Mouse (Mus musculus) limb, embryonic 15.5 days (tissue): Measurements from ENCODE around the gene Polr1d. TPM values are rescaled to one million over a fixed set of nuclear protein-coding genes. Genes with fewer than 3 reads are reported as not detected.
A peak's percentile ranks its signal among the peaks of the same experiment; 100 is the strongest.

Source experiments
- ATAC-seq: fragments of 200-750 bp; cut with Nextera tagmentation; 2 replicates; pipeline ENCODE4 v1.8.0; 2017; ENCODE audit warnings: low read depth, moderate TSS enrichment; ENCODE audit not compliant: insufficient number of reproducible peaks, low FRiP score, low TSS enrichment
- H3K27ac ChIP-seq: fragments of 300-500 bp; sonication (generic); 2 replicates; pipeline ENCODE4 v1.5.1; 2015; ENCODE audit warnings: moderate library complexity, mild to moderate bottlenecking, inconsistent platforms
- H3K27me3 ChIP-seq: fragments of 300-500 bp; sonication (generic); 2 replicates; pipeline ENCODE4 v1.6.1; 2015; ENCODE audit warnings: inconsistent platforms
- H3K36me3 ChIP-seq: fragments of 300-500 bp; sonication (generic); 2 replicates; pipeline ENCODE4 v1.6.1; 2015; ENCODE audit warnings: inconsistent platforms
- H3K4me1 ChIP-seq: fragments of 300-500 bp; sonication (generic); 2 replicates; pipeline ENCODE4 v1.6.1; 2015; ENCODE audit warnings: inconsistent platforms
- H3K4me2 ChIP-seq: fragments of 300-500 bp; sonication (generic); 2 replicates; pipeline ENCODE4 v1.6.1; 2015; ENCODE audit warnings: mild to moderate bottlenecking, inconsistent platforms
- H3K4me3 ChIP-seq: fragments of 300-500 bp; sonication (generic); 2 replicates; pipeline ENCODE4 v1.5.1; 2015; ENCODE audit warnings: mild to moderate bottlenecking, inconsistent platforms
- H3K9ac ChIP-seq: fragments of 300-500 bp; sonication (generic); 2 replicates; pipeline ENCODE4 v1.6.1; 2015; ENCODE audit warnings: inconsistent platforms
- H3K9me3 ChIP-seq: fragments of 300-500 bp; sonication (generic); 2 replicates; pipeline ENCODE4 v1.6.1; 2016; ENCODE audit warnings: inconsistent platforms
- WGBS: fragments of 180-500 bp; shearing (Covaris S2); methylation state at CpG from one replicate; pipeline ENCODE4 v1.1.7; 2015; 5-methylcytosine and 5-hydroxymethylcytosine counted together
- polyA plus RNA-seq: library from polyadenylated mRNA; unstranded; fragments of >200 nt; fragmentation: Nextera tagmentation; extraction: Ambion mirVana; gene quantifications from 2 replicates; pipeline ENCODE4 v1.2.1, GENCODE M21; 2015

Polr1d gene
- polyA plus RNA-seq, 1 experiment from 2014 or later = 145 TPM

GRCm38 (mm10) chr5:147057626-147058414 is 19.0 kb upstream of the Polr1d start:
- WGBS = 74% methylated on average over 9 of the region's 9 CpGs
- H3K27ac ChIP-seq = no peak overlapping the region

DNA sequence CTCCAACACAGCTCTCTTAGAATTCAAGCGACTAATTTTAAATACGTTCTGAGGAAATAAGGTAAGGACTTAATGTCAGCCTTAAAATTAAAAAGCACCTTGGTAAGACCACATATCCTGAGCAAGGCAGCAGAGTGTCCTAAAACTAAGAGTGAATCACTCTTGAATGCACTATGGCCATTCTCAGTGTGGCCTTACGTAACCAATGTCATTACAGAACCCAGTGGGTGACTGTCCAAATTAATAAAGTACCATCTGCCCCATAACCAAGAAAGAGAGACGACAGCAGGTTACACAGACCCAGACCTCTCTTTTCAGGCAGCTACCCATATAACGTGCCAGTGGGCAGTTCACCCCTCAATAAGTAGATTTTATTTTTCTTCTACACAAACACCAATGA is 18.2 kb upstream of the Polr1d start:
- Histone ChIP-seq H3K9ac (no peak overlapping the region), H3K4me3 (no peak overlapping the region), H3K4me2 (no peak overlapping the region), H3K36me3 (no peaks in the 10 kb centered on the region), H3K27me3 (no peaks in the 10 kb centered on the region), H3K4me1 (peaks cover 7% of the 10 kb centered on the region), H3K27ac (no peak overlapping the region), H3K9me3 (no peaks in the 10 kb centered on the region)
- no peak for ATAC-seq
- WGBS = 87% methylated on average over 5 of the region's 5 CpGs

More at GRCm38 (mm10) chr5:147057626-147058414, 19.0 kb upstream of the Polr1d start:
- no peak overlapping the region for H3K4me3 ChIP-seq
- H3K9ac ChIP-seq = no peak overlapping the region
- no peak overlapping the region for H3K4me2 ChIP-seq
- no peaks in the 10 kb centered on the region for H3K36me3 ChIP-seq
- H3K9me3 ChIP-seq = no peaks in the 10 kb centered on the region
- no peaks in the 10 kb centered on the region for H3K27me3 ChIP-seq
- H3K4me1 ChIP-seq = peaks cover 5% of the 10 kb centered on the region; the same call in 1 of the 2 replicates
- ATAC-seq = no peak

GRCm38 (mm10) chr5:147059319-147059718 is 17.5 kb upstream of the Polr1d start:
- Histone ChIP-seq H3K27ac (no peak overlapping the region), H3K36me3 (no peaks in the 10 kb centered on the region), H3K4me1 (peaks cover 10% of the 10 kb centered on the region), H3K9me3 (no peaks in the 10 kb centered on the region), H3K9ac (no peak overlapping the region), H3K4me3 (no peak overlapping the region), H3K4me2 (no peak overlapping the region), H3K27me3 (no peaks in the 10 kb centered on the region)
- 84% methylated on average over 9 of the region's 9 CpGs for WGBS
- ATAC-seq = no peak

DNA sequence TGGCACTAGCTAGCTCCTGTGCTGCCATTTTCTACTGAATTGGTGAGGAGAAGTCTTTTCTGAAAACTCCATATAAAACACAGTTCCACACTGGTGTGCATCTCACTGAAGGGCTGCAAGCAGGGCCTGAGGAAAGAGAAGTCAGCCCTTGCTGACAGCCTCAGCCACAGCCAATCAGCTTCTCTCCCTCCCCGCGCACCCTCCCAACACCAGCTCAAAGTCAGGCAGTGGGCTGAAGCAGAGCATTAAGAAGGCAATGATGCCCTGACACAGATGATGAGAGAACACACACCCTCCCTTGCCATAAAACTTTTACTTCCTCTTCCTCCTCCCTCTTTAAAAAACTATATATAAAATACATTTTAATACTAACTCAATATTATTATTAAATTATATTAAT is 16.8 kb upstream of the Polr1d start:
- no peak overlapping the region for H3K4me2 ChIP-seq
- no peaks in the 10 kb centered on the region for H3K9me3 ChIP-seq

GRCm38 (mm10) chr5:147063215-147063661 is 13.6 kb upstream of the Polr1d start:
- Histone ChIP-seq H3K9me3 (no peaks in the 10 kb centered on the region), H3K27me3 (no peaks in the 10 kb centered on the region), H3K4me3 (no peak overlapping the region), H3K27ac (no peak overlapping the region), H3K36me3 (no peaks in the 10 kb centered on the region), H3K4me1 (peaks cover 8% of the 10 kb centered on the region), H3K4me2 (no peak overlapping the region), H3K9ac (no peak overlapping the region)
- no peak for ATAC-seq
- WGBS = 60% methylated on average over 8 of the region's 8 CpGs

More for the DNA sequence above, 16.8 kb upstream of the Polr1d start:
- 89% methylated on average over 2 of the region's 2 CpGs for WGBS
- no peak for ATAC-seq
- H3K27me3 ChIP-seq = no peaks in the 10 kb centered on the region
- H3K27ac ChIP-seq = no peak overlapping the region
- no peak overlapping the region for H3K9ac ChIP-seq
- no peaks in the 10 kb centered on the region for H3K36me3 ChIP-seq
- H3K4me3 ChIP-seq = no peak overlapping the region
- peaks cover 10% of the 10 kb centered on the region for H3K4me1 ChIP-seq

GRCm38 (mm10) chr5:147066129-147066528 is 10.7 kb upstream of the Polr1d start:
- H3K9me3 ChIP-seq = no peaks in the 10 kb centered on the region
- no peak overlapping the region for H3K4me3 ChIP-seq
- H3K4me2 ChIP-seq = no peak overlapping the region
- no peaks in the 10 kb centered on the region for H3K36me3 ChIP-seq
- peaks cover 13% of the 10 kb centered on the region for H3K4me1 ChIP-seq
- WGBS = 63% methylated on average over 4 of the region's 4 CpGs
- ATAC-seq = no peak
- no peak overlapping the region for H3K9ac ChIP-seq
- no peak overlapping the region for H3K27ac ChIP-seq
- H3K27me3 ChIP-seq = no peaks in the 10 kb centered on the region

- ATAC-seq = no peak
- H3K4me1 ChIP-seq = peaks cover 14% of the 10 kb centered on the region
- no peak overlapping the region for H3K4me3 ChIP-seq
- WGBS = 55% methylated on average over 5 of the region's 5 CpGs
- H3K27me3 ChIP-seq = no peaks in the 10 kb centered on the region
- H3K4me2 ChIP-seq = no peak overlapping the region
- H3K9ac ChIP-seq = no peak overlapping the region
- H3K36me3 ChIP-seq = no peaks in the 10 kb centered on the region
- no peak overlapping the region for H3K27ac ChIP-seq
- H3K9me3 ChIP-seq = no peaks in the 10 kb centered on the region
These were observed 9.9 kb upstream of the Polr1d start for GRCm38 (mm10) chr5:147066965-147067364.

- H3K4me2 ChIP-seq = no peak overlapping the region
- 68% methylated on average over 5 of the region's 5 CpGs for WGBS
- no peaks in the 10 kb centered on the region for H3K36me3 ChIP-seq
- no peaks in the 10 kb centered on the region for H3K27me3 ChIP-seq
- no peak for ATAC-seq
- H3K9me3 ChIP-seq = no peaks in the 10 kb centered on the region
- H3K27ac ChIP-seq = no peak overlapping the region
- H3K9ac ChIP-seq = no peak overlapping the region
- H3K4me1 ChIP-seq = peaks cover 10% of the 10 kb centered on the region
- H3K4me3 ChIP-seq = no peak overlapping the region
These were observed 8.0 kb upstream of the Polr1d start for GRCm38 (mm10) chr5:147068876-147069275.

- H3K27me3 ChIP-seq = no peaks in the 10 kb centered on the region
- WGBS = 70% methylated on average over 16 of the region's 16 CpGs
- H3K27ac ChIP-seq = 0 out of 2 replicates have a peak overlapping the region, but pooled peaks have one; percentile 18
- no peaks in the 10 kb centered on the region for H3K9me3 ChIP-seq
- peaks cover 18% of the 10 kb centered on the region for H3K4me1 ChIP-seq
- no peak for ATAC-seq
- H3K36me3 ChIP-seq = no peaks in the 10 kb centered on the region
- H3K9ac ChIP-seq = no peak overlapping the region
- no peak overlapping the region for H3K4me3 ChIP-seq
- H3K4me2 ChIP-seq = no peak overlapping the region
These were observed 5.9 kb upstream of the Polr1d start for GRCm38 (mm10) chr5:147070791-147071516.

- no peak for ATAC-seq
- Histone ChIP-seq H3K4me2 (no peak overlapping the region), H3K4me3 (no peak overlapping the region), H3K27ac (no peak overlapping the region), H3K9me3 (no peaks in the 10 kb centered on the region), H3K27me3 (no peaks in the 10 kb centered on the region), H3K9ac (no peak overlapping the region), H3K4me1 (peaks cover 19% of the 10 kb centered on the region), H3K36me3 (no peaks in the 10 kb centered on the region)
- 69% methylated on average over 4 of the region's 4 CpGs for WGBS
These were observed 5.0 kb upstream of the Polr1d start for GRCm38 (mm10) chr5:147071886-147072285.

DNA sequence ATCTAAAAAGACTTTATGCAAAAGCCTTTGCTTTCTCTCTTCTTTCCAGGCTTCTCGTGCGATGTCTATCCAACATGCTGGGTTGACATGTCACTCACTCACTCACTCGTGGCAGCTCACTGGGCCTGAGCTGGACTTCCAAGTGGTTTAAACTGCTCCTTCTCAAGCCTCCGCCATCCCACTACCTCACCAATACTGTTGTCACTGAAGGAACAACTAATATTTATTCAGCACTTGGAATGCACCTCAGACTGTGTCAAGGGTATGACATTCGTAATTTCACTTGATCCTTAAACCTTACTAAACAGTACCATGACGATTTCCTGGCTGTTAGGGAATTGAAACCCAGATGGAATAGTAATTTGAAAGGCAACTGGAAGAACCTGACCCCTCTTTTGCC is 3.0 kb upstream of the Polr1d start:
- no peak for ATAC-seq
- 82% methylated on average over 6 of the region's 6 CpGs for WGBS
- Histone ChIP-seq H3K27me3 (no peaks in the 10 kb centered on the region), H3K9ac (no peak overlapping the region), H3K36me3 (no peaks in the 10 kb centered on the region), H3K4me2 (no peak overlapping the region), H3K27ac (no peak overlapping the region), H3K9me3 (no peaks in the 10 kb centered on the region), H3K4me1 (peaks cover 27% of the 10 kb centered on the region), H3K4me3 (no peak overlapping the region)
